Mouse (Mus musculus): ENCODE results near the gene Olfr49. TPM values are rescaled to one million over a fixed set of nuclear protein-coding genes. Genes with fewer than 3 reads are reported as not detected.

The Olfr49 gene
- polyA plus RNA-seq, 1 experiment, result not detected

- Histone ChIP-seq H3K27ac (ENCODE audit: control insufficient read depth, insufficient read depth, low read depth, low read length, poor library complexity) (no peak overlapping the region), H3K4me1 (ENCODE audit: control insufficient read depth, insufficient read depth, low read length) (peaks cover 1% of the 10 kb centered on the region; the same call in 1 of the 2 replicates), H3K4me3 (replicated peaks; ENCODE audit: control insufficient read depth, low read depth, low read length) (peak overlapping the region; percentile 79)
- 5% methylated on average over 8 of the region's 8 CpGs for WGBS
- TF ChIP-seq POLR2A (IDR thresholded peaks at IDR 0.05; ENCODE audit: borderline replicate concordance, control insufficient read depth, low read depth, low read length), result no peak
- no peak for TF ChIP-seq CTCF (IDR thresholded peaks at IDR 0.05; ENCODE audit: control insufficient read depth, insufficient read depth, low read length)
These were observed 25.0 kb downstream of the Olfr49 start for GRCm38 (mm10) chr14:54259722-54260085.

- under 1% methylated on average over 35 of the region's 35 CpGs for WGBS
- peaks cover 1% of the 10 kb centered on the region; the same call in 1 of the 2 replicates for H3K4me1 ChIP-seq (ENCODE audit: control insufficient read depth, insufficient read depth, low read length)
- peak overlapping the region; percentile 79 for H3K4me3 ChIP-seq (replicated peaks; ENCODE audit: control insufficient read depth, low read depth, low read length)
- H3K27ac ChIP-seq (ENCODE audit: control insufficient read depth, insufficient read depth, low read depth, low read length, poor library complexity), result peak overlapping the region; percentile 62
- TF ChIP-seq POLR2A (IDR thresholded peaks at IDR 0.05; ENCODE audit: borderline replicate concordance, control insufficient read depth, low read depth, low read length) (peak; percentile 69), CTCF (IDR thresholded peaks at IDR 0.05; ENCODE audit: control insufficient read depth, insufficient read depth, low read length) (no peak)
These were observed 25.6 kb downstream of the Olfr49 start for GRCm38 (mm10) chr14:54259003-54259721.

- TF ChIP-seq CTCF (IDR thresholded peaks at IDR 0.05; ENCODE audit: control insufficient read depth, insufficient read depth, low read length), result no peak
- no peak for TF ChIP-seq POLR2A (IDR thresholded peaks at IDR 0.05; ENCODE audit: borderline replicate concordance, control insufficient read depth, low read depth, low read length)
- Histone ChIP-seq H3K27ac (ENCODE audit: control insufficient read depth, insufficient read depth, low read depth, low read length, poor library complexity) (no peak overlapping the region), H3K4me3 (replicated peaks; ENCODE audit: control insufficient read depth, low read depth, low read length) (no peak overlapping the region), H3K4me1 (ENCODE audit: control insufficient read depth, insufficient read depth, low read length) (peaks cover 1% of the 10 kb centered on the region; the same call in 1 of the 2 replicates)
- 63% methylated on average over 7 of the region's 7 CpGs for WGBS
These were observed 26.5 kb downstream of the Olfr49 start for GRCm38 (mm10) chr14:54258131-54258670.

GRCm38 (mm10) chr14:54254670-54255202 is 30.0 kb downstream of the Olfr49 start:
- 65% methylated on average over 12 of the region's 12 CpGs for WGBS

GRCm38 (mm10) chr14:54253741-54254291 is 30.9 kb downstream of the Olfr49 start, which contains the start of the genes Dad1 and Abhd4:
Dad1 (minus strand) TSS chr14:54254104.
Abhd4 (plus strand) TSS chr14:54254188.
- under 1% methylated on average over 39 of the region's 39 CpGs for WGBS
- Histone ChIP-seq H3K4me1 (ENCODE audit: control insufficient read depth, insufficient read depth, low read length) (peaks cover 3% of the 10 kb centered on the region; the same call in 1 of the 2 replicates), H3K27ac (ENCODE audit: control insufficient read depth, insufficient read depth, low read depth, low read length, poor library complexity) (peak within 1 kb of the TSS; percentile 67), H3K4me3 (replicated peaks; ENCODE audit: control insufficient read depth, low read depth, low read length) (peak within 1 kb of the TSS; percentile 73)
- TF ChIP-seq CTCF (IDR thresholded peaks at IDR 0.05; ENCODE audit: control insufficient read depth, insufficient read depth, low read length) (no peak), POLR2A (IDR thresholded peaks at IDR 0.05; ENCODE audit: borderline replicate concordance, control insufficient read depth, low read depth, low read length) (peak; percentile 92)

More at GRCm38 (mm10) chr14:54254670-54255202, 30.0 kb downstream of the Olfr49 start:
- TF ChIP-seq POLR2A (IDR thresholded peaks at IDR 0.05; ENCODE audit: borderline replicate concordance, control insufficient read depth, low read depth, low read length), result no peak
- no peak for TF ChIP-seq CTCF (IDR thresholded peaks at IDR 0.05; ENCODE audit: control insufficient read depth, insufficient read depth, low read length)
- no peak overlapping the region for H3K27ac ChIP-seq (ENCODE audit: control insufficient read depth, insufficient read depth, low read depth, low read length, poor library complexity)
- H3K4me3 ChIP-seq (replicated peaks; ENCODE audit: control insufficient read depth, low read depth, low read length), result no peak overlapping the region
- peaks cover 1% of the 10 kb centered on the region; the same call in 1 of the 2 replicates for H3K4me1 ChIP-seq (ENCODE audit: control insufficient read depth, insufficient read depth, low read length)

GRCm38 (mm10) chr14:54250122-54250521 is 34.6 kb downstream of the Olfr49 start:
- TF ChIP-seq POLR2A (IDR thresholded peaks at IDR 0.05; ENCODE audit: borderline replicate concordance, control insufficient read depth, low read depth, low read length) (no peak), CTCF (IDR thresholded peaks at IDR 0.05; ENCODE audit: control insufficient read depth, insufficient read depth, low read length) (no peak)
- 73% methylated on average over 4 of the region's 4 CpGs for WGBS
- Histone ChIP-seq H3K4me3 (replicated peaks; ENCODE audit: control insufficient read depth, low read depth, low read length) (no peak overlapping the region), H3K4me1 (ENCODE audit: control insufficient read depth, insufficient read depth, low read length) (peaks cover 1% of the 10 kb centered on the region; the same call in 1 of the 2 replicates), H3K27ac (ENCODE audit: control insufficient read depth, insufficient read depth, low read depth, low read length, poor library complexity) (no peak overlapping the region)

GRCm38 (mm10) chr14:54249326-54249725 is 35.4 kb downstream of the Olfr49 start:
- WGBS, result 57% methylated on average over 9 of the region's 9 CpGs
- Histone ChIP-seq H3K4me3 (replicated peaks; ENCODE audit: control insufficient read depth, low read depth, low read length) (no peak overlapping the region), H3K4me1 (ENCODE audit: control insufficient read depth, insufficient read depth, low read length) (peaks cover 1% of the 10 kb centered on the region; the same call in 1 of the 2 replicates), H3K27ac (ENCODE audit: control insufficient read depth, insufficient read depth, low read depth, low read length, poor library complexity) (no peak overlapping the region)
- TF ChIP-seq POLR2A (IDR thresholded peaks at IDR 0.05; ENCODE audit: borderline replicate concordance, control insufficient read depth, low read depth, low read length), result no peak
- no peak for TF ChIP-seq CTCF (IDR thresholded peaks at IDR 0.05; ENCODE audit: control insufficient read depth, insufficient read depth, low read length)

GRCm38 (mm10) chr14:54246232-54246631 is 38.5 kb downstream of the Olfr49 start:
- Histone ChIP-seq H3K4me3 (replicated peaks; ENCODE audit: control insufficient read depth, low read depth, low read length) (no peak overlapping the region), H3K4me1 (ENCODE audit: control insufficient read depth, insufficient read depth, low read length) (peaks cover 1% of the 10 kb centered on the region; the same call in 1 of the 2 replicates), H3K27ac (ENCODE audit: control insufficient read depth, insufficient read depth, low read depth, low read length, poor library complexity) (no peak overlapping the region)
- no peak for TF ChIP-seq POLR2A (IDR thresholded peaks at IDR 0.05; ENCODE audit: borderline replicate concordance, control insufficient read depth, low read depth, low read length)
- TF ChIP-seq CTCF (IDR thresholded peaks at IDR 0.05; ENCODE audit: control insufficient read depth, insufficient read depth, low read length), result no peak
- 56% methylated on average over 3 of the region's 3 CpGs for WGBS
